Mouse (Mus musculus): ENCODE data around the gene Cdh6. TPM values are rescaled to one million over a fixed set of nuclear protein-coding genes. Genes with fewer than 3 reads are reported as not detected.

Gene Cdh6
- polyA plus RNA-seq, 2 experiments = 0.01 to 0.04 TPM

DNA sequence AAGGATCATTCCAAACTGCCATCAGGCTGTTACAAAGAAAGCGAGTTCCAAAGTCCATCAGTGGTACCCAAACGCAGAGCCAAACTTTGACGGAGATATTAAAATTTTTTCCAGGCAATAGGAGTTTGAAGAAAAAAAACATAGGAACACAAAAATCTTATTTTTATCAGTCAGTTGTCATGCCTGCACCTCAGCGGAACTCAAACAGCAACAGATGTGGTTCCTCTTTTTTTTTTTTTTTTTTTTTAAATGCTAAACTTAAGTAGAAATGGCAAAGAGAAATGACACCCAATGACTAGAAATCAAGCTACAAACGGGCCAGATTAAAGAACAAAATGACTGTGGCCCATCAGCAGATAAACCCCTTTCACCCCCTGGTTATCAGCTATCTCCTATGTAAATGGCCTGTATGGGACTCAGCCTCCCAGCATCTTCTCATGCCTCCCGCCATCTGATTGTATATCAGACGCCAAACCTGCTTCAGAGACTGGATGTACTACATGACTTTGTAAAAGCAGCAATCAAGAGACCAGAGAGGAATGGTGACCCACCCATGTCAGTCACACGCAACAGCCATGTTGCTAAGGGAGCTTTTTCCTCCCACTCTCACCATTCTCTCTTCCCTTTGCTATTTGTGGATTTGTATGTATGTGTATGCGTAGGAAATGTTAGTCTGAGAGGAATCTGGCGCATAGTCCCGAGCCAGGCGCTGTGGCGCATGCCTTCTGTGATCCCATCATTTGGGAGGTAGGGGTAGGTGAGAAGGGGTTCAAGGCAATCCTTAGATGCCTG is 8.2 kb downstream of the Cdh6 start:
- 67% methylated on average over 13 of the region's 13 CpGs for WGBS (ENCODE audit: insufficient replicate concordance)
- TF ChIP-seq CTCF (IDR thresholded peaks at IDR 0.05; ENCODE audit: low read depth) (no peak), EP300 (IDR thresholded peaks at IDR 0.05; ENCODE audit: low read depth) (no peak)

DNA sequence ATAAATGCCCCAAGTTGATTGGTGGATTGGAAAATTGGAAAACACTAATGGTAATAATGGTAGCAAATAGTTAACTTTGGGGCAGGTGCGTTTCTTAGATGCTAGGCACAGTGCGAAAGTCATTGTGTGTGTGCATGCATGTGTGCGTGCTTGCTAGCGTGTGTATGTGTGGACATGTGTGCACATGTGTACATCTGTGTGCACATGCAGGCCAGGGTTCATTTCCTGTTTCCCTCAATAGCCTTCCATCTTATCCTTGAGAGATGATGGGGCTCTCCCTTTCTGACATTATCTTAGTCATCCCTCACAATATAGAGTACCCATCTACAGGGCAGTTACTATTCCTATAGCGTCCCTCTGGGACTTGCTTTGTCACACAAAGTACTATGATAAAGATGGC is 17.7 kb downstream of the Cdh6 start:
- Histone ChIP-seq H3K9me3 (ENCODE audit: control insufficient read depth, low read length) (no peaks in the 10 kb centered on the region), H3K4me1 (replicated peaks; ENCODE audit: control insufficient read depth in 2 of 2, insufficient read depth in 2 of 2, low read length in 1 of 2) (no peaks in the 10 kb centered on the region), H3K9ac (replicated peaks) (no peak overlapping the region), H3K4me2 (ENCODE audit: low read depth) (no peak overlapping the region), H3K4me3 (ENCODE audit: insufficient read depth in 1 of 2, low read depth in 2 of 2, low read length in 2 of 2) (no peak overlapping the region), H3K27me3 (ENCODE audit: control insufficient read depth, insufficient read depth, low read length) (no peaks in the 10 kb centered on the region), H3K36me3 (replicated peaks; ENCODE audit: control insufficient read depth, insufficient read depth, low read depth) (no peaks in the 10 kb centered on the region), H3K27ac (no peak overlapping the region)
- 67% methylated on average over 5 of the region's 5 CpGs for WGBS (ENCODE audit: insufficient replicate concordance)
- no peak for DNase-seq (ENCODE audit: low read depth in 3 of 3, low spot score in 3 of 3)
- TF ChIP-seq CTCF (IDR thresholded peaks at IDR 0.05; ENCODE audit: low read depth) (no peak), EP300 (IDR thresholded peaks at IDR 0.05; ENCODE audit: low read depth) (no peak)
- no peak for ATAC-seq (ENCODE audit: insufficient read depth)

More for the DNA sequence above, 8.2 kb downstream of the Cdh6 start:
- no peak overlapping the region for H3K4me2 ChIP-seq (ENCODE audit: low read depth)
- DNase-seq (ENCODE audit: low read depth in 3 of 3, low spot score in 3 of 3) (no peak), ATAC-seq (ENCODE audit: insufficient read depth) (no peak)
- no peak overlapping the region for H3K27ac ChIP-seq
- H3K4me3 ChIP-seq (ENCODE audit: insufficient read depth in 1 of 2, low read depth in 2 of 2, low read length in 2 of 2) = no peak overlapping the region
- H3K9ac ChIP-seq (replicated peaks) = no peak overlapping the region
- no peaks in the 10 kb centered on the region for H3K27me3 ChIP-seq (ENCODE audit: control insufficient read depth, insufficient read depth, low read length)
- H3K9me3 ChIP-seq (ENCODE audit: control insufficient read depth, low read length) = no peaks in the 10 kb centered on the region
- H3K36me3 ChIP-seq (replicated peaks; ENCODE audit: control insufficient read depth, insufficient read depth, low read depth) = no peaks in the 10 kb centered on the region
- no peaks in the 10 kb centered on the region for H3K4me1 ChIP-seq (replicated peaks; ENCODE audit: control insufficient read depth in 2 of 2, insufficient read depth in 2 of 2, low read length in 1 of 2)

DNA sequence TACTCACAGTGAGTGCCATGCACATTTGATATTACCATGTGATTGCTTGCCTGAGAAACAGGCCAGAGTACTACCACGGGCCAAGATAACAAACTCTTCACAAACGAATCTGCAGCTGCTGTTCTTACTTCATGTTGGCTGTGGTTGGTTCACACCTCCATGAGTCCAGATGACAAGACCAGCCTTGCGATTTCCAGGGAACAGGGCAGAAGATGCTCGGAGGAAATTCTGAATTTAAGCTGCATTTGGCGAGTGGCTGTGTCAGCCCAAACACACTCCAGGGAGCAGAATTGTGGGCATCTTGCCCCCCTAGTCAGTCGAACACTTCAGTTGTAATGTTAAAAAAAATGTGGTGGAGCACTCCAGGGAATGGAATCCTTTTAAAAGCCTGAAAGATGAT is 18.1 kb downstream of the Cdh6 start:
- ATAC-seq (ENCODE audit: insufficient read depth) = no peak
- H3K9ac ChIP-seq (replicated peaks) = no peak overlapping the region
- 53% methylated on average over 6 of the region's 6 CpGs for WGBS (ENCODE audit: insufficient replicate concordance)

GRCm38 (mm10) chr15:13141983-13142382 is 31.5 kb downstream of the Cdh6 start:
- Histone ChIP-seq H3K4me2 (ENCODE audit: low read depth) (no peak overlapping the region), H3K4me1 (replicated peaks; ENCODE audit: control insufficient read depth in 2 of 2, insufficient read depth in 2 of 2, low read length in 1 of 2) (no peaks in the 10 kb centered on the region), H3K36me3 (replicated peaks; ENCODE audit: control insufficient read depth, insufficient read depth, low read depth) (no peaks in the 10 kb centered on the region), H3K27me3 (ENCODE audit: control insufficient read depth, insufficient read depth, low read length) (no peaks in the 10 kb centered on the region), H3K4me3 (ENCODE audit: insufficient read depth in 1 of 2, low read depth in 2 of 2, low read length in 2 of 2) (no peak overlapping the region), H3K9ac (replicated peaks) (no peak overlapping the region), H3K9me3 (ENCODE audit: control insufficient read depth, low read length) (no peaks in the 10 kb centered on the region), H3K27ac (no peak overlapping the region)
- no peak for DNase-seq (ENCODE audit: low read depth in 3 of 3, low spot score in 3 of 3)
- no peak for ATAC-seq (ENCODE audit: insufficient read depth)
- WGBS (ENCODE audit: insufficient replicate concordance) = 61% methylated on average over 4 of the region's 4 CpGs
- TF ChIP-seq CTCF (IDR thresholded peaks at IDR 0.05; ENCODE audit: low read depth) (no peak), EP300 (IDR thresholded peaks at IDR 0.05; ENCODE audit: low read depth) (no peak)

More for the DNA sequence above, 18.1 kb downstream of the Cdh6 start:
- H3K4me2 ChIP-seq (ENCODE audit: low read depth) = no peak overlapping the region
- no peak overlapping the region for H3K4me3 ChIP-seq (ENCODE audit: insufficient read depth in 1 of 2, low read depth in 2 of 2, low read length in 2 of 2)
- no peak for TF ChIP-seq CTCF (IDR thresholded peaks at IDR 0.05; ENCODE audit: low read depth)
- no peak for DNase-seq (ENCODE audit: low read depth in 3 of 3, low spot score in 3 of 3)
- no peaks in the 10 kb centered on the region for H3K36me3 ChIP-seq (replicated peaks; ENCODE audit: control insufficient read depth, insufficient read depth, low read depth)
- no peak overlapping the region for H3K27ac ChIP-seq
- H3K9me3 ChIP-seq (ENCODE audit: control insufficient read depth, low read length) = no peaks in the 10 kb centered on the region
- H3K4me1 ChIP-seq (replicated peaks; ENCODE audit: control insufficient read depth in 2 of 2, insufficient read depth in 2 of 2, low read length in 1 of 2) = no peaks in the 10 kb centered on the region
- no peaks in the 10 kb centered on the region for H3K27me3 ChIP-seq (ENCODE audit: control insufficient read depth, insufficient read depth, low read length)

GRCm38 (mm10) chr15:13139662-13140061 is 33.8 kb downstream of the Cdh6 start:
- TF ChIP-seq EP300 (IDR thresholded peaks at IDR 0.05; ENCODE audit: low read depth) (no peak), CTCF (IDR thresholded peaks at IDR 0.05; ENCODE audit: low read depth) (no peak)
- WGBS (ENCODE audit: insufficient replicate concordance) = 64% methylated on average over 5 of the region's 5 CpGs
- ATAC-seq (ENCODE audit: insufficient read depth) (no peak), DNase-seq (ENCODE audit: low read depth in 3 of 3, low spot score in 3 of 3) (no peak)
- Histone ChIP-seq H3K9ac (replicated peaks) (no peak overlapping the region), H3K4me1 (replicated peaks; ENCODE audit: control insufficient read depth in 2 of 2, insufficient read depth in 2 of 2, low read length in 1 of 2) (no peaks in the 10 kb centered on the region), H3K4me3 (ENCODE audit: insufficient read depth in 1 of 2, low read depth in 2 of 2, low read length in 2 of 2) (no peak overlapping the region), H3K4me2 (ENCODE audit: low read depth) (no peak overlapping the region), H3K9me3 (ENCODE audit: control insufficient read depth, low read length) (no peaks in the 10 kb centered on the region), H3K36me3 (replicated peaks; ENCODE audit: control insufficient read depth, insufficient read depth, low read depth) (no peaks in the 10 kb centered on the region), H3K27ac (no peak overlapping the region), H3K27me3 (ENCODE audit: control insufficient read depth, insufficient read depth, low read length) (no peaks in the 10 kb centered on the region)
